Mouse (Mus musculus): ENCODE data around the gene Clnk. TPM values are rescaled to one million over a fixed set of nuclear protein-coding genes. Genes with fewer than 3 reads are reported as not detected.

Clnk gene
- polyA plus RNA-seq, 1 experiment from 2014 or later, result not detected

- Histone ChIP-seq H3K9ac (replicated peaks; ENCODE audit: low read length) (no peak overlapping the region), H3K4me3 (ENCODE audit: low read depth, low read length) (no peak overlapping the region), H3K27me3 (ENCODE audit: control insufficient read depth, insufficient read depth, low read length) (no peaks in the 10 kb centered on the region), H3K27ac (replicated peaks; ENCODE audit: low read depth, low read length) (no peak overlapping the region), H3K4me2 (ENCODE audit: low read depth, low read length) (no peak overlapping the region), H3K36me3 (replicated peaks; ENCODE audit: control insufficient read depth, insufficient read depth, low read depth, low read length) (no peaks in the 10 kb centered on the region), H3K9me3 (replicated peaks; ENCODE audit: control insufficient read depth, low read length) (no peaks in the 10 kb centered on the region), H3K4me1 (ENCODE audit: control insufficient read depth, insufficient read depth, low read length) (no peaks in the 10 kb centered on the region)
- no peak for ATAC-seq (replicated peaks; ENCODE audit: insufficient number of reproducible peaks, low FRiP score, low TSS enrichment, low read depth)
- WGBS, result 69% methylated on average over 2 of the region's 2 CpGs
- DNase-seq (ENCODE audit: low spot score), result peak; percentile 22
Measured at GRCm38 (mm10) chr5:38844312-38844711, 32.3 kb downstream of the Clnk start.

- WGBS, result 97% methylated on average over 1 of the region's 1 CpGs
- ATAC-seq (replicated peaks; ENCODE audit: insufficient number of reproducible peaks, low FRiP score, low TSS enrichment, low read depth) (no peak), DNase-seq (ENCODE audit: low spot score) (no peak)
- H3K4me3 ChIP-seq (ENCODE audit: low read depth, low read length), result no peak overlapping the region
- H3K27me3 ChIP-seq (ENCODE audit: control insufficient read depth, insufficient read depth, low read length), result no peaks in the 10 kb centered on the region
- no peak overlapping the region for H3K4me2 ChIP-seq (ENCODE audit: low read depth, low read length)
- no peaks in the 10 kb centered on the region for H3K4me1 ChIP-seq (ENCODE audit: control insufficient read depth, insufficient read depth, low read length)
- no peak overlapping the region for H3K27ac ChIP-seq (replicated peaks; ENCODE audit: low read depth, low read length)
- no peaks in the 10 kb centered on the region for H3K36me3 ChIP-seq (replicated peaks; ENCODE audit: control insufficient read depth, insufficient read depth, low read depth, low read length)
- no peaks in the 10 kb centered on the region for H3K9me3 ChIP-seq (replicated peaks; ENCODE audit: control insufficient read depth, low read length)
- no peak overlapping the region for H3K9ac ChIP-seq (replicated peaks; ENCODE audit: low read length)
Measured at GRCm38 (mm10) chr5:38839981-38840380, 36.6 kb downstream of the Clnk start.

- DNase-seq (ENCODE audit: low spot score) (no peak), ATAC-seq (replicated peaks; ENCODE audit: insufficient number of reproducible peaks, low FRiP score, low TSS enrichment, low read depth) (no peak)
- Histone ChIP-seq H3K27ac (replicated peaks; ENCODE audit: low read depth, low read length) (no peak overlapping the region), H3K9me3 (replicated peaks; ENCODE audit: control insufficient read depth, low read length) (no peaks in the 10 kb centered on the region), H3K4me3 (ENCODE audit: low read depth, low read length) (no peak overlapping the region), H3K36me3 (replicated peaks; ENCODE audit: control insufficient read depth, insufficient read depth, low read depth, low read length) (no peaks in the 10 kb centered on the region), H3K4me2 (ENCODE audit: low read depth, low read length) (no peak overlapping the region), H3K4me1 (ENCODE audit: control insufficient read depth, insufficient read depth, low read length) (no peaks in the 10 kb centered on the region), H3K27me3 (ENCODE audit: control insufficient read depth, insufficient read depth, low read length) (no peaks in the 10 kb centered on the region), H3K9ac (replicated peaks; ENCODE audit: low read length) (no peak overlapping the region)
- WGBS, result 90% methylated on average over 6 of the region's 6 CpGs
Measured at GRCm38 (mm10) chr5:38827310-38827709, 49.3 kb downstream of the Clnk start.

DNA sequence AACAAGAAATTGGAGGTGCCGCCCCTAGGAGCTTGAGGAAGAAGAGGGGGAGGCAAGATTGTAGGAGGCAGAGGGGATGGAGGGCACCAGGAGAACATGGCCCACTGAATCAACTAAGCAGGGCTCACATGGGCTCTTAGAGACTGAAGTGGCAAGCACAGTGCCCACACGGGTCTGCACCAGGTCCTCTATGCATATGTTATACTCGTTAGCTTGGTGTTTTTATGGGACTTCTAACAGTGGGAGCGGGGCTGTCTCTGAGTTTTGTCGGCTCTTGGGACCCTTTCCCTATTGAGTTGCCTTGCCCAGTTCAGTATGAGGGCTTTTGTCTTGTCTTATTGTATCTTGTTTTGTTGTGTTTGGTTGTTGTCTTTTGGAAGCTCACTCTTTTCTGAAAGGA is 50.0 kb downstream of the Clnk start:
- Histone ChIP-seq H3K36me3 (replicated peaks; ENCODE audit: control insufficient read depth, insufficient read depth, low read depth, low read length) (no peaks in the 10 kb centered on the region), H3K9ac (replicated peaks; ENCODE audit: low read length) (no peak overlapping the region), H3K4me2 (ENCODE audit: low read depth, low read length) (no peak overlapping the region), H3K4me3 (ENCODE audit: low read depth, low read length) (no peak overlapping the region), H3K27ac (replicated peaks; ENCODE audit: low read depth, low read length) (no peak overlapping the region), H3K4me1 (ENCODE audit: control insufficient read depth, insufficient read depth, low read length) (no peaks in the 10 kb centered on the region), H3K9me3 (replicated peaks; ENCODE audit: control insufficient read depth, low read length) (no peaks in the 10 kb centered on the region), H3K27me3 (ENCODE audit: control insufficient read depth, insufficient read depth, low read length) (no peaks in the 10 kb centered on the region)
- WGBS, result 83% methylated on average over 5 of the region's 5 CpGs
- DNase-seq (ENCODE audit: low spot score) (no peak), ATAC-seq (replicated peaks; ENCODE audit: insufficient number of reproducible peaks, low FRiP score, low TSS enrichment, low read depth) (no peak)

- no peak overlapping the region for H3K27ac ChIP-seq (replicated peaks; ENCODE audit: low read depth, low read length)
- no peak overlapping the region for H3K4me3 ChIP-seq (ENCODE audit: low read depth, low read length)
- H3K36me3 ChIP-seq (replicated peaks; ENCODE audit: control insufficient read depth, insufficient read depth, low read depth, low read length), result no peaks in the 10 kb centered on the region
- 71% methylated on average over 14 of the region's 14 CpGs for WGBS
- H3K4me2 ChIP-seq (ENCODE audit: low read depth, low read length), result no peak overlapping the region
- H3K9me3 ChIP-seq (replicated peaks; ENCODE audit: control insufficient read depth, low read length), result no peaks in the 10 kb centered on the region
- H3K9ac ChIP-seq (replicated peaks; ENCODE audit: low read length), result no peak overlapping the region
- ATAC-seq (replicated peaks; ENCODE audit: insufficient number of reproducible peaks, low FRiP score, low TSS enrichment, low read depth) (no peak), DNase-seq (ENCODE audit: low spot score) (no peak)
- no peaks in the 10 kb centered on the region for H3K4me1 ChIP-seq (ENCODE audit: control insufficient read depth, insufficient read depth, low read length)
- no peaks in the 10 kb centered on the region for H3K27me3 ChIP-seq (ENCODE audit: control insufficient read depth, insufficient read depth, low read length)
Measured at GRCm38 (mm10) chr5:38824132-38824965, 52.3 kb downstream of the Clnk start.

DNA sequence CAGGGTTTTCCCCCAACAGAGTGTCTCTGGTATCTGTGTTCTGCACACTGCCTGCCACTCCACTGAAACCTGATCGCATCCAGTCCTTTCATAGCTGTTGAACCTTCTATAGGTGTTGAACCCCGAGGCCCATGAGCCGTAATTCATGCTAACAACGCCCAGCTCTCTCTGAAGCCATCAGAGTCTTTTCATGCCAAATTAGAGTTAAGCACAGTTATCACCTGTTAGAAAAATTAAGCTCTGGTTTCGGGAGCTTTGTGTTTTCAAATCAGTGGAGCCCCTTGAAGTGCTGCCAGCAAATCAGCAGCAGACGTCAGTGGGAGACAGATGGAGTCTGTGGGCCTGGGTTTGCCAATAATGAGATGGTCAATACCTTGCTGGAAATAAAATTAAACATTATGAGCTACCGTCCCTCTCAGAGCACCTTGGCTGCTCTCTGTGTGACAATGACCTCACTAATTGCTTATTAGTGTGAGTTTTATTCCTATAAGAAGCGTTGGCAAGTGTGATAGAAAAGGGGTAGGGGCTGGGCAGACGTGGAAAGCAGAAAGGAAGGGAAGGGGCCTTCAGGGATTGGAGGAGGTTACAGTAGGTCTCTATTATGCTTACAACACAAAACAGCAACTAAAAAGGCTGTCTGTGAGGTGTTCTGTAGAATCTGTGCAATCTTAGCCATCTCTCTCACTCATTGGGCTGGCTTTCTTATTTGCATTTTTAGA is 63.1 kb downstream of the Clnk start:
- Histone ChIP-seq H3K27ac (replicated peaks; ENCODE audit: low read depth, low read length) (no peak overlapping the region), H3K27me3 (ENCODE audit: control insufficient read depth, insufficient read depth, low read length) (no peaks in the 10 kb centered on the region), H3K36me3 (replicated peaks; ENCODE audit: control insufficient read depth, insufficient read depth, low read depth, low read length) (no peaks in the 10 kb centered on the region), H3K9me3 (replicated peaks; ENCODE audit: control insufficient read depth, low read length) (no peaks in the 10 kb centered on the region), H3K4me1 (ENCODE audit: control insufficient read depth, insufficient read depth, low read length) (0 out of 2 replicates have a peak, but pooled peaks cover 6% of the 10 kb centered on the region), H3K4me2 (ENCODE audit: low read depth, low read length) (no peak overlapping the region), H3K4me3 (ENCODE audit: low read depth, low read length) (no peak overlapping the region), H3K9ac (replicated peaks; ENCODE audit: low read length) (no peak overlapping the region)
- 0 out of 2 replicates have a peak, but pooled peaks have one; percentile 49 for ATAC-seq (replicated peaks; ENCODE audit: insufficient number of reproducible peaks, low FRiP score, low TSS enrichment, low read depth)
- WGBS, result 37% methylated on average over 9 of the region's 9 CpGs
- DNase-seq (ENCODE audit: low spot score), result peak; percentile 61

DNA sequence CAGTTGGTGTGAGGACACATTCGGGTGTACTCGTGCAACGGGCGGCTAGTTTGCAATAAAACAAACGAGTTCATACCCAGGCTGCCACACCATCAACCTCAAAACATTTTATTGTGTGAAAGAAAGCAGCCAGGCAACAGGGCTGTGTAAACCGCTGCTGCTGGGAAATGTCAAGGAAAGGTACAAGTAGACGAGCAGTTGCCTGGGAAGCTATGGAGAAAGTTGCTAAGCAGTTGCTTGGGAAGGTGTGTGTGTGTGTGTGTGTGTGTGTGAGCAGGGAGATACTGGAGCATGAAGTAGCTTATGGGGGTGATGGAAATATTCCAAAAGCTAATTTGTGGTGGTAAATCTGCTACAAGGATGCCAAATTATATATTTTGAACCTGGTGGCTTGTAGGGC is 63.7 kb downstream of the Clnk start:
- WGBS, result 67% methylated on average over 7 of the region's 7 CpGs
- ATAC-seq (replicated peaks; ENCODE audit: insufficient number of reproducible peaks, low FRiP score, low TSS enrichment, low read depth) (no peak), DNase-seq (ENCODE audit: low spot score) (peak; percentile 5)
- Histone ChIP-seq H3K4me1 (ENCODE audit: control insufficient read depth, insufficient read depth, low read length) (0 out of 2 replicates have a peak, but pooled peaks cover 6% of the 10 kb centered on the region), H3K4me3 (ENCODE audit: low read depth, low read length) (no peak overlapping the region), H3K36me3 (replicated peaks; ENCODE audit: control insufficient read depth, insufficient read depth, low read depth, low read length) (no peaks in the 10 kb centered on the region), H3K27ac (replicated peaks; ENCODE audit: low read depth, low read length) (no peak overlapping the region), H3K9me3 (replicated peaks; ENCODE audit: control insufficient read depth, low read length) (no peaks in the 10 kb centered on the region), H3K9ac (replicated peaks; ENCODE audit: low read length) (no peak overlapping the region), H3K27me3 (ENCODE audit: control insufficient read depth, insufficient read depth, low read length) (no peaks in the 10 kb centered on the region), H3K4me2 (ENCODE audit: low read depth, low read length) (no peak overlapping the region)

DNA sequence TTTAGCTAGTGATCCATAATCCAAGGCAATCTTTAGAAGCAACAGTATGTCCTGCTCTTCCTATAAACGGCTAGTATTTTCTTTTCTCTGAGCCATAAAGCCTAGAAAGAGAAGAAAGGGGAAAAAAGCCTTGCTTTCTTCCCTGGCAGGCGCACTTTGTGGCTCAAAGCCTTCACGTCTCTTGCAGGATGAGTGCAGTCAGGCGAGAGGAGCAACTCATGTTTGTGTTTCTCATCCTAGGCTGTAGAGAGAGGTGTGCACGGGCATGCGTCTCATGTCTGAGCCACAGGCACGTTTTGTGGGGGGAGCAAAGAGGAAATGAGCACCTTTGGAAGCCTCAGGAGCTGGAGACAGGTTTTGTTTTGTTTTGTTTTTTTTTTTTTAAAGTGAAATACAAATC is 64.2 kb downstream of the Clnk start:
- Histone ChIP-seq H3K27me3 (ENCODE audit: control insufficient read depth, insufficient read depth, low read length) (no peaks in the 10 kb centered on the region), H3K4me2 (ENCODE audit: low read depth, low read length) (no peak overlapping the region), H3K27ac (replicated peaks; ENCODE audit: low read depth, low read length) (no peak overlapping the region), H3K4me3 (ENCODE audit: low read depth, low read length) (no peak overlapping the region), H3K9ac (replicated peaks; ENCODE audit: low read length) (no peak overlapping the region), H3K9me3 (replicated peaks; ENCODE audit: control insufficient read depth, low read length) (no peaks in the 10 kb centered on the region), H3K4me1 (ENCODE audit: control insufficient read depth, insufficient read depth, low read length) (0 out of 2 replicates have a peak, but pooled peaks cover 6% of the 10 kb centered on the region), H3K36me3 (replicated peaks; ENCODE audit: control insufficient read depth, insufficient read depth, low read depth, low read length) (no peaks in the 10 kb centered on the region)
- 55% methylated on average over 7 of the region's 7 CpGs for WGBS
- ATAC-seq (replicated peaks; ENCODE audit: insufficient number of reproducible peaks, low FRiP score, low TSS enrichment, low read depth) (no peak), DNase-seq (ENCODE audit: low spot score) (no peak)
